Mouse (Mus musculus) heart, embryonic 15.5 days (tissue): ENCODE measurements around the gene Npat. TPM values are rescaled to one million over a fixed set of nuclear protein-coding genes. Genes with fewer than 3 reads are reported as not detected.
A peak's percentile ranks its signal among the peaks of the same experiment; 100 is the strongest.

Experiments
- ATAC-seq: fragments of 200-750 bp; cut with Nextera tagmentation; replicated peaks from 2 replicates; pipeline ENCODE4 v1.8.0; 2017; ENCODE audit warnings: low read depth, moderate TSS enrichment; ENCODE audit not compliant: insufficient number of reproducible peaks, insufficient read depth, low FRiP score
- H3K27ac ChIP-seq: fragments of 300-500 bp; sonication (generic); 2 replicates; pipeline ENCODE4 v1.5.1; 2015; ENCODE audit warnings: mild to moderate bottlenecking, inconsistent platforms
- H3K27me3 ChIP-seq: fragments of 300-500 bp; sonication (generic); 2 replicates; pipeline ENCODE4 v1.6.1; 2015; ENCODE audit warnings: inconsistent platforms
- H3K36me3 ChIP-seq: fragments of 300-500 bp; sonication (generic); 2 replicates; pipeline ENCODE4 v1.6.1; 2015; ENCODE audit warnings: mild to moderate bottlenecking, inconsistent platforms
- H3K4me1 ChIP-seq: fragments of 300-500 bp; sonication (generic); replicated peaks from 2 replicates; pipeline ENCODE4 v1.6.1; 2015; ENCODE audit warnings: inconsistent platforms
- H3K4me2 ChIP-seq: fragments of 300-500 bp; sonication (generic); 2 replicates; pipeline ENCODE4 v1.6.1; 2015; ENCODE audit warnings: inconsistent platforms, mild to moderate bottlenecking, moderate library complexity
- H3K4me3 ChIP-seq: fragments of 300-500 bp; sonication (generic); 2 replicates; pipeline ENCODE4 v1.5.1; 2015; ENCODE audit warnings: mild to moderate bottlenecking, inconsistent platforms
- H3K9ac ChIP-seq: fragments of 300-500 bp; sonication (generic); 2 replicates; pipeline ENCODE4 v1.6.1; 2015; ENCODE audit warnings: mild to moderate bottlenecking, inconsistent platforms
- H3K9me3 ChIP-seq: fragments of 300-500 bp; sonication (generic); replicated peaks from 2 replicates; pipeline ENCODE4 v1.6.1; 2016; ENCODE audit warnings: inconsistent platforms
- WGBS: fragments of 180-500 bp; shearing (Covaris S2); methylation state at CpG from one replicate; pipeline ENCODE4 v1.1.7; 2015; ENCODE audit warnings: mixed read lengths; 5-methylcytosine and 5-hydroxymethylcytosine counted together
- polyA plus RNA-seq: library from polyadenylated mRNA; unstranded; fragments of >200 nt; fragmentation: Nextera tagmentation; extraction: Ambion mirVana; gene quantifications from 2 replicates; pipeline ENCODE4 v1.2.1, GENCODE M21; 2015

The Npat gene
- polyA plus RNA-seq, 1 experiment from 2014 or later, result 10.7 TPM

DNA sequence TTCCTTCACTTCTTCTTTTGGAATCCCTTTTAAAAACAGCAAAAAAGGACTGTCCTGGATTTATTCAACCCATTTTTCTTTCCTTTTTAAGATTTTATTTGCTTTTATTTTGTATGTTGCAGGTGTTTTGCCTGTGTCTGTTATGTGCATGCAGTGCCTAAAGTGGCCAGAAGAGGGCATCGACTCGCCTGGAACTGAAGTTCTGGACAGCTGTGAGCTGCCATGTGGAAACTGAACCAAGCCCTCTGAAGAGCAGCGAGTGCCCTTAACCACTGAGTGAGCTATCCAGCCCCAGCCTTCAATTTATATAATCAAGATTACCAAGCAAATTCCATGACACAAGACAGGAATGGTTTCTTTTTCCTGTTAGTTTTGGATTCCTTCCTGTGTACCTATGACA, 57.9 kb downstream of the Npat start:
- Histone ChIP-seq H3K9ac (no peak overlapping the region), H3K27ac (no peak overlapping the region), H3K9me3 (no peaks in the 10 kb centered on the region), H3K4me2 (no peak overlapping the region), H3K36me3 (peaks cover 53% of the 10 kb centered on the region), H3K4me1 (no peaks in the 10 kb centered on the region), H3K4me3 (no peak overlapping the region), H3K27me3 (no peaks in the 10 kb centered on the region)
- WGBS, result 9% methylated on average over 3 of the region's 3 CpGs
- ATAC-seq, result no peak

GRCm38 (mm10) chr9:53596971-53597600, 60.2 kb downstream of the Npat start:
- H3K36me3 ChIP-seq, result peaks cover 36% of the 10 kb centered on the region
- H3K27me3 ChIP-seq, result no peaks in the 10 kb centered on the region
- no peaks in the 10 kb centered on the region for H3K4me1 ChIP-seq
- H3K4me3 ChIP-seq, result no peak overlapping the region
- no peak for ATAC-seq
- H3K9me3 ChIP-seq, result no peaks in the 10 kb centered on the region
- H3K9ac ChIP-seq, result no peak overlapping the region
- H3K27ac ChIP-seq, result no peak overlapping the region
- H3K4me2 ChIP-seq, result no peak overlapping the region
- WGBS, result 92% methylated on average over 4 of the region's 4 CpGs

GRCm38 (mm10) chr9:53598631-53599030, 61.8 kb downstream of the Npat start:
- WGBS, result 74% methylated on average over 6 of the region's 6 CpGs
- Histone ChIP-seq H3K27ac (no peak overlapping the region), H3K9ac (no peak overlapping the region), H3K27me3 (no peaks in the 10 kb centered on the region), H3K4me2 (no peak overlapping the region), H3K4me3 (no peak overlapping the region), H3K36me3 (peaks cover 20% of the 10 kb centered on the region), H3K9me3 (no peaks in the 10 kb centered on the region), H3K4me1 (peaks cover 7% of the 10 kb centered on the region)
- no peak for ATAC-seq

- no peaks in the 10 kb centered on the region for H3K9me3 ChIP-seq
- no peak for ATAC-seq
- H3K9ac ChIP-seq, result no peak overlapping the region
- no peak overlapping the region for H3K4me2 ChIP-seq
- H3K4me3 ChIP-seq, result no peak overlapping the region
- H3K4me1 ChIP-seq, result peaks cover 21% of the 10 kb centered on the region
- H3K36me3 ChIP-seq, result peaks cover 4% of the 10 kb centered on the region; the same call in 1 of the 2 replicates
- WGBS, result 87% methylated on average over 2 of the region's 2 CpGs
- no peak overlapping the region for H3K27ac ChIP-seq
- no peaks in the 10 kb centered on the region for H3K27me3 ChIP-seq
Observed at GRCm38 (mm10) chr9:53601541-53601940, 64.7 kb downstream of the Npat start.

- Histone ChIP-seq H3K4me1 (peaks cover 26% of the 10 kb centered on the region), H3K4me2 (no peak overlapping the region), H3K4me3 (no peak overlapping the region), H3K27me3 (no peaks in the 10 kb centered on the region), H3K27ac (peak overlapping the region; percentile 5), H3K9ac (no peak overlapping the region), H3K9me3 (no peaks in the 10 kb centered on the region), H3K36me3 (no peaks in the 10 kb centered on the region; the same call in 1 of the 2 replicates)
- 69% methylated on average over 1 of the region's 1 CpGs for WGBS
- ATAC-seq, result no peak
Observed at GRCm38 (mm10) chr9:53603384-53603783, 66.5 kb downstream of the Npat start.

DNA sequence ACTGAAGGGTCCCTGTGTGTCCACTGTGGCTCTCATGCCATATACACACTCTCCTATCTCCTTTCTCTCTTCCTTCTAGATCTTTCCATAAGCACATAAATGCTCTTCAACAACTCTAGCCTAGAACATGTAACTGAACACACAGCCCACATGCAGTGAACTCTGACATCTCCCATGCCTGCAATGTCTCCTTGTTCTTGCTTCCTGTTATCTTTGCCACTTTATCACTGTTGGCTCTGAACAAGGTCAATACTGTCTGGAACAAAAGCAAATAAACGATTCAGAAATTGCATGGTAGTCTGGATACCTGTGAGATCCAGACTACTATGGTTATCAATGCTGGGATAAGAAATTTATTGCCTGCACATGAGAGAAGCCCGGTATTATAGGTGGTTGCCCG, 67.0 kb downstream of the Npat start:
- Histone ChIP-seq H3K4me2 (no peak overlapping the region), H3K4me3 (no peak overlapping the region), H3K4me1 (peaks cover 30% of the 10 kb centered on the region), H3K27me3 (no peaks in the 10 kb centered on the region), H3K9me3 (no peaks in the 10 kb centered on the region), H3K27ac (peak overlapping the region; percentile 5), H3K36me3 (no peaks in the 10 kb centered on the region; the same call in 1 of the 2 replicates), H3K9ac (no peak overlapping the region)
- no peak for ATAC-seq
- WGBS, result 54% methylated on average over 3 of the region's 3 CpGs

DNA sequence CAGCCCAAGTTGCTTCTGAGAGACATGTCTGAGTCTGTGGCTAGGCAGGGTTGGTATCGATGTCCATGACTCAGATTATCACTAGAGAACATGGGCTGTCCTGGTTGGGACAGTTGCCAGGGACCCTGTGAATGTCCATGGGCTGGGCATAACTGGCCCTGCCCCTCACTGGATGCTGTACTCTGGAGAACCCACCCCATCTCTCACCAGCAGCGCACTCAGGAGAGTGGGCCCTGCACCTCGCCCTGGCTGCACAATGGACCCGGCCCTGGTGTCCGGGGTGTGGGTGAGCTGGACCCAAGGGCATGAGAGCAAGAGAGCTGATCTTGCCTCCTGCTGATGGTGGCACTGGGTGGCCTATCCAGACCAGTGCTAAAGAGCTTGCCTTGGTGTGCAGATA, 68.1 kb downstream of the Npat start:
- peaks cover 38% of the 10 kb centered on the region for H3K4me1 ChIP-seq
- H3K4me2 ChIP-seq, result no peak overlapping the region
- H3K27ac ChIP-seq, result no peak overlapping the region
- H3K4me3 ChIP-seq, result no peak overlapping the region
- H3K9me3 ChIP-seq, result no peaks in the 10 kb centered on the region
- no peaks in the 10 kb centered on the region for H3K27me3 ChIP-seq
- no peak for ATAC-seq
- H3K9ac ChIP-seq, result no peak overlapping the region
- no peaks in the 10 kb centered on the region; the same call in 1 of the 2 replicates for H3K36me3 ChIP-seq
- WGBS, result 83% methylated on average over 5 of the region's 5 CpGs

GRCm38 (mm10) chr9:53607192-53607591, 70.3 kb downstream of the Npat start:
- Histone ChIP-seq H3K27me3 (no peaks in the 10 kb centered on the region), H3K9ac (no peak overlapping the region), H3K4me3 (no peak overlapping the region), H3K36me3 (no peaks in the 10 kb centered on the region; the same call in 1 of the 2 replicates), H3K4me1 (peaks cover 38% of the 10 kb centered on the region), H3K4me2 (no peak overlapping the region), H3K9me3 (no peaks in the 10 kb centered on the region), H3K27ac (no peak overlapping the region)
- ATAC-seq, result no peak
- 91% methylated on average over 3 of the region's 3 CpGs for WGBS

- Histone ChIP-seq H3K4me2 (no peak overlapping the region), H3K27ac (no peak overlapping the region), H3K9me3 (no peaks in the 10 kb centered on the region), H3K27me3 (no peaks in the 10 kb centered on the region), H3K9ac (no peak overlapping the region), H3K4me1 (peaks cover 38% of the 10 kb centered on the region), H3K36me3 (no peaks in the 10 kb centered on the region; the same call in 1 of the 2 replicates), H3K4me3 (no peak overlapping the region)
- 90% methylated on average over 4 of the region's 4 CpGs for WGBS
- no peak for ATAC-seq
Observed at GRCm38 (mm10) chr9:53607816-53608215, 71.0 kb downstream of the Npat start.

GRCm38 (mm10) chr9:53609306-53609967, 72.6 kb downstream of the Npat start:
- peak overlapping the region; percentile 69 for H3K4me3 ChIP-seq
- peak overlapping the region; percentile 86 for H3K27ac ChIP-seq
- 63% methylated on average over 12 of the region's 12 CpGs for WGBS
- ATAC-seq, result no peak
- peaks cover 5% of the 10 kb centered on the region; the same call in 1 of the 2 replicates for H3K36me3 ChIP-seq
- no peaks in the 10 kb centered on the region for H3K9me3 ChIP-seq
- peak overlapping the region; percentile 85 for H3K9ac ChIP-seq
- no peaks in the 10 kb centered on the region for H3K27me3 ChIP-seq
- peak overlapping the region; percentile 74 for H3K4me2 ChIP-seq
- H3K4me1 ChIP-seq, result peaks cover 26% of the 10 kb centered on the region

GRCm38 (mm10) chr9:53609968-53610781, 73.3 kb downstream of the Npat start, which contains the start of gene Acat1:
Acat1 (minus strand) TSS chr9:53610382.
- peak within 1 kb of the TSS; percentile 74 for H3K4me2 ChIP-seq
- peak; percentile 98 for ATAC-seq
- H3K4me1 ChIP-seq, result peaks cover 21% of the 10 kb centered on the region
- H3K36me3 ChIP-seq, result peaks cover 5% of the 10 kb centered on the region; the same call in 1 of the 2 replicates
- peak within 1 kb of the TSS; percentile 86 for H3K27ac ChIP-seq
- peak within 1 kb of the TSS; percentile 69 for H3K4me3 ChIP-seq
- peak within 1 kb of the TSS; percentile 85 for H3K9ac ChIP-seq
- no peaks in the 10 kb centered on the region for H3K9me3 ChIP-seq
- H3K27me3 ChIP-seq, result no peaks in the 10 kb centered on the region
- 2% methylated on average over 52 of the region's 52 CpGs for WGBS
